Mouse (Mus musculus) liver, postnatal 0 days (tissue): ENCODE data around the gene Mylk2. TPM values are rescaled to one million over a fixed set of nuclear protein-coding genes. Genes with fewer than 3 reads are reported as not detected.

Experiments
- ATAC-seq: fragments of 200-750 bp; cut with Nextera tagmentation; 2 replicates; pipeline ENCODE4 v1.8.0; 2017; ENCODE audit warnings: mild to moderate bottlenecking, moderate library complexity
- DNase-seq: peaks from one replicate; pipeline ENCODE4 v3.0.0-alpha.2; 2016
- H3K27ac ChIP-seq: fragments of 300-500 bp; sonication (generic); 2 replicates; pipeline ENCODE4 v1.5.1; 2014; ENCODE audit warnings: antibody characterized with exemption, moderate library complexity, mild to moderate bottlenecking, low read depth
- H3K27me3 ChIP-seq: fragments of 300-500 bp; sonication (generic); 2 replicates; pipeline ENCODE4 v1.6.1; 2014; ENCODE audit warnings: low read length, control low read depth, mixed read lengths; ENCODE audit not compliant: insufficient read depth
- H3K36me3 ChIP-seq: fragments of 300-500 bp; sonication (generic); replicated peaks from 2 replicates; pipeline ENCODE4 v1.6.1; 2014; ENCODE audit warnings: mild to moderate bottlenecking, control low read depth, low read length, moderate library complexity, mixed read lengths; ENCODE audit not compliant: insufficient read depth
- H3K4me1 ChIP-seq: fragments of 300-500 bp; sonication (generic); 2 replicates; pipeline ENCODE4 v1.6.1; 2014; ENCODE audit warnings: antibody characterized with exemption, mild to moderate bottlenecking, control low read depth; ENCODE audit not compliant: insufficient read depth
- H3K4me2 ChIP-seq: fragments of 300-500 bp; sonication (generic); 2 replicates; pipeline ENCODE4 v1.6.1; 2014; ENCODE audit warnings: low read depth, mild to moderate bottlenecking, low read length, moderate library complexity, mixed read lengths
- H3K4me3 ChIP-seq: fragments of 300-500 bp; sonication (generic); 2 replicates; pipeline ENCODE4 v1.5.1; 2014; ENCODE audit warnings: low read depth, low read length
- H3K9ac ChIP-seq: fragments of 300-500 bp; sonication (generic); replicated peaks from 2 replicates; pipeline ENCODE4 v1.6.1; 2014; ENCODE audit warnings: mild to moderate bottlenecking, moderate library complexity
- H3K9me3 ChIP-seq: fragments of 300-500 bp; sonication (generic); 2 replicates; pipeline ENCODE4 v1.6.1; 2016; ENCODE audit warnings: mild to moderate bottlenecking, control low read depth, low read length, mixed read lengths
- CTCF ChIP-seq: sonication (generic); IDR thresholded peaks from 2 replicates; pipeline ENCODE4 v1.5.1; 2016; ENCODE audit warnings: antibody characterized with exemption, low read depth
- EP300 ChIP-seq: IDR thresholded peaks from 2 replicates; pipeline ENCODE4 v1.6.1; 2016; ENCODE audit warnings: antibody characterized with exemption, low read depth, mild to moderate bottlenecking
- WGBS: fragments of 180-500 bp; shearing (Covaris S2); extraction: QIAGEN DNeasy Blood & Tissue Kit; methylation state at CpG from one replicate; pipeline ENCODE4 v1.1.7; 2014; ENCODE audit not compliant: insufficient replicate concordance; 5-methylcytosine and 5-hydroxymethylcytosine counted together
- polyA plus RNA-seq: library from polyadenylated mRNA; unstranded; fragments of >200 nt; fragmentation: Nextera tagmentation; extraction: Ambion mirVana; gene quantifications from 2 replicates; pipeline ENCODE4 v1.2.1, GENCODE M21; 2015

Mylk2 gene
- polyA plus RNA-seq, 1 experiment from 2014 or later: not detected

- H3K36me3 ChIP-seq: no peaks in the 10 kb centered on the region
- H3K27me3 ChIP-seq: peaks cover 14% of the 10 kb centered on the region
- H3K4me1 ChIP-seq: peaks cover 5% of the 10 kb centered on the region; the same call in 1 of the 2 replicates
- H3K9ac ChIP-seq: no peak overlapping the region
- no peak overlapping the region for H3K27ac ChIP-seq
- no peak overlapping the region for H3K4me3 ChIP-seq
- 31% methylated on average over 6 of the region's 6 CpGs for WGBS
- no peak overlapping the region for H3K4me2 ChIP-seq
- H3K9me3 ChIP-seq: no peaks in the 10 kb centered on the region
- ATAC-seq (no peak), DNase-seq (no peak)
- no peak for TF ChIP-seq EP300
- TF ChIP-seq CTCF: no peak
Measured at GRCm38 (mm10) chr2:152911432-152911831, 280 bp downstream of the Mylk2 start.

GRCm38 (mm10) chr2:152913471-152913870 lies 2.3 kb downstream of the Mylk2 start:
- no peak overlapping the region for H3K4me2 ChIP-seq
- no peak overlapping the region for H3K9ac ChIP-seq
- H3K27ac ChIP-seq: no peak overlapping the region
- no peaks in the 10 kb centered on the region for H3K9me3 ChIP-seq
- 36% methylated on average over 7 of the region's 7 CpGs for WGBS
- ATAC-seq: no peak
- H3K4me1 ChIP-seq: peaks cover 5% of the 10 kb centered on the region; the same call in 1 of the 2 replicates
- DNase-seq: no peak
- peaks cover 14% of the 10 kb centered on the region for H3K27me3 ChIP-seq
- H3K4me3 ChIP-seq: no peak overlapping the region
- no peak for TF ChIP-seq EP300
- TF ChIP-seq CTCF: no peak
- H3K36me3 ChIP-seq: no peaks in the 10 kb centered on the region

- TF ChIP-seq CTCF (peak; percentile 94), EP300 (no peak)
- H3K9ac ChIP-seq: no peak overlapping the region
- no peaks in the 10 kb centered on the region for H3K9me3 ChIP-seq
- H3K4me1 ChIP-seq: peaks cover 5% of the 10 kb centered on the region; the same call in 1 of the 2 replicates
- no peaks in the 10 kb centered on the region for H3K36me3 ChIP-seq
- 4% methylated on average over 18 of the region's 18 CpGs for WGBS
- peak overlapping the region; percentile 39; the same call in 1 of the 2 replicates for H3K4me2 ChIP-seq
- DNase-seq (peak; percentile 88), ATAC-seq (peak; percentile 83)
- H3K27ac ChIP-seq: no peak overlapping the region
- no peak overlapping the region for H3K4me3 ChIP-seq
- peaks cover 14% of the 10 kb centered on the region for H3K27me3 ChIP-seq
Measured at GRCm38 (mm10) chr2:152914310-152915120, 3.4 kb downstream of the Mylk2 start.

- H3K27me3 ChIP-seq: peaks cover 14% of the 10 kb centered on the region
- TF ChIP-seq EP300 (no peak), CTCF (no peak)
- no peak overlapping the region for H3K4me2 ChIP-seq
- no peak for ATAC-seq
- no peak overlapping the region for H3K27ac ChIP-seq
- 53% methylated on average over 4 of the region's 4 CpGs for WGBS
- no peak overlapping the region for H3K4me3 ChIP-seq
- no peak overlapping the region for H3K9ac ChIP-seq
- DNase-seq: no peak
- peaks cover 5% of the 10 kb centered on the region; the same call in 1 of the 2 replicates for H3K4me1 ChIP-seq
- H3K9me3 ChIP-seq: no peaks in the 10 kb centered on the region
- H3K36me3 ChIP-seq: no peaks in the 10 kb centered on the region
Measured at GRCm38 (mm10) chr2:152915453-152915852, 4.3 kb downstream of the Mylk2 start.

- H3K4me1 ChIP-seq: peaks cover 5% of the 10 kb centered on the region; the same call in 1 of the 2 replicates
- H3K9me3 ChIP-seq: no peaks in the 10 kb centered on the region
- no peak overlapping the region for H3K4me3 ChIP-seq
- H3K9ac ChIP-seq: no peak overlapping the region
- ATAC-seq: no peak
- H3K27me3 ChIP-seq: peaks cover 14% of the 10 kb centered on the region
- no peak for TF ChIP-seq EP300
- no peak for TF ChIP-seq CTCF
- DNase-seq: no peak
- WGBS: 62% methylated on average over 5 of the region's 5 CpGs
- no peaks in the 10 kb centered on the region for H3K36me3 ChIP-seq
- H3K4me2 ChIP-seq: no peak overlapping the region
- no peak overlapping the region for H3K27ac ChIP-seq
Measured at GRCm38 (mm10) chr2:152916111-152916510, 5.0 kb downstream of the Mylk2 start.

- TF ChIP-seq CTCF (no peak), EP300 (no peak)
- H3K27me3 ChIP-seq: peaks cover 11% of the 10 kb centered on the region
- H3K9me3 ChIP-seq: no peaks in the 10 kb centered on the region
- WGBS: 66% methylated on average over 9 of the region's 9 CpGs
- H3K9ac ChIP-seq: no peak overlapping the region
- no peak overlapping the region for H3K4me2 ChIP-seq
- H3K4me3 ChIP-seq: no peak overlapping the region
- no peak overlapping the region for H3K27ac ChIP-seq
- no peaks in the 10 kb centered on the region for H3K36me3 ChIP-seq
- H3K4me1 ChIP-seq: peaks cover 5% of the 10 kb centered on the region; the same call in 1 of the 2 replicates
- DNase-seq (no peak), ATAC-seq (no peak)
Measured at GRCm38 (mm10) chr2:152917671-152918070, 6.5 kb downstream of the Mylk2 start.
